Mouse (Mus musculus) fibroblast of lung, adult 2 months (primary cell): ENCODE data around the gene Phf24.

ENCODE experiments used
- DNase-seq: peaks from one replicate; pipeline ENCODE4 v3.0.0-alpha.2; 2011; ENCODE audit warnings: low read depth

Phf24 gene

DNA sequence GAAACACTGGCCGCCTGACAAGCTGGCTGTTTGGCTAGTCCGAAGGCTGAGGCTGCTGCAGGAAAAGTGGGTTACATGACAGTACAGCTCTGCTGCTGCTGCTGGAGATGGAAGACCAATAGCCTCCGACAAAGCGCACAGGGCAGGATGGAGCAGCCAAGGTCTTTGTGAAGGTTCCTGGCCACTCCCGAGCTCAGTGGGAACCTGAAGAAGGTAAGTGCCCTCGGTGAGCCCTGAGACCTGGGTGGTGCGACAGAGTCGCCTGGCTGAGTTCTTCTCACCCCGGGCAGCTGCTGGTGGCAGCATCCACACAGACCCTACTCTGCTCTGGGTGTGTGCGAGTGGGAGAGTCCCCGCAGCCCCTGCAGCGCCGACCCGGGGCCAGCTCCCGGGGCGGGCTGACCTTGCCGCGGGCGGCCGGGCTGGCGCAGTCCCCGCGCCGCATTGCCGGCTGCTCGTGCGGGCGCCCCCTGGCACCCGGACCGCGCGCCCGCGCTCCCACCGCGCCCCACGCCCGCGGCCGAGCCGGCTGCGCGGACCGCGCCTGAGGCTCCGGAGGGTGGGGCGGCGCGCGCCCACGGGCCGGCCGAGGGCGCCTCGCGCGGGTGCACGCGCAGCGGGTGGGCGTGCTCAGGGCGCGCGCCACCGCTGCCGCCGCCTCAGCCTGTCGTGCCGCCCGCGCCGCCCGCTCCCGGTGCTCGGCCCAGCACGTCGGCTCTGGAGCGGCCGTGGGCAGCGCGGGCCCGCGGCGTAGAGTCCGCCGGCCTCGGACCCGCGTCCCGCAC lies at the start of gene Phf24:
Phf24 (plus strand) TSS at position 44 of the 785 bp plus-strand sequence.
- DNase-seq: no peak

- DNase-seq: no peak
These were observed 49.1 kb upstream of the Phf24 start for GRCm38 (mm10) chr4:42867390-42867789.

DNA sequence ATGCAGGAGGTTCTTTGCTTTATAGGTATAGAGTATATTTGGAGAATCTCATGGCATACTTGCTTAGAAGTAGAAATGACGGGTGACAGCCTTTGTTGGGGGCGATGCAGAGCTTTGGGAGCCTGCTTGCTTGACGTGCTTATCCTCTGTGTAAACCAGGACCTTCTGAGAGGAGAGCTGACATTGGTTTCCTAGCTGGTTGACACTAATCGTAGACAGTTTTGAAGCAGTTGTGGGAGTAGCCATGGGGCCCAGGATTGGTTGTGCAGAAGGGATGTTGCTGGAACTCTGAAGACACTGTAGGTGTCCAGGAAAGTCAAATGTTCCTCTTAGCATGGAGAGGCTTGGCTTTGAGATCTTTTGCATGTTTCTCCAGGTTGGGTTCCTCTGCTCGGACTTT lies 48.3 kb upstream of the Phf24 start:
- no peak for DNase-seq

GRCm38 (mm10) chr4:42870748-42871147 lies 45.7 kb upstream of the Phf24 start:
- no peak for DNase-seq

DNA sequence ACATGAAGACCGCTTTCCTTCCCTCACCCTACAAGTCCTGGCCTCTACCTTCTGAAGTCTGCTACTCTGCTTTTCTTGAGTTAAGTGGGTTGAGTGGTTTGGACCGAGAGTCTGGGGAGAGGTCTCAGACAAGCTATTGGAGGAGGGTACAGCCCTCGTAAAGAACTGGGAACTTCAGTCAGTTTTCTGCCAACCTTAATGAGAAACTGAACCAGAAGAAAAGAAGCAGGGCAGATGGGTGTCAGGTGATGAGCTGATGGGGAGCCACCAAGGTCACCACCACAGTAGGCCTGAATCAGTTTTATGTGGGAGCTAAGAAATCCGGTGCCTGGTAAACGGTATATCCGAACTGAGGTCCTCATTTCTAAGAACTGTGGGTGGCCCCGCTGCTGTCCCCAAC lies 44.3 kb upstream of the Phf24 start:
- no peak for DNase-seq

GRCm38 (mm10) chr4:42872746-42873435 lies 43.6 kb upstream of the Phf24 start:
- DNase-seq: no peak

DNA sequence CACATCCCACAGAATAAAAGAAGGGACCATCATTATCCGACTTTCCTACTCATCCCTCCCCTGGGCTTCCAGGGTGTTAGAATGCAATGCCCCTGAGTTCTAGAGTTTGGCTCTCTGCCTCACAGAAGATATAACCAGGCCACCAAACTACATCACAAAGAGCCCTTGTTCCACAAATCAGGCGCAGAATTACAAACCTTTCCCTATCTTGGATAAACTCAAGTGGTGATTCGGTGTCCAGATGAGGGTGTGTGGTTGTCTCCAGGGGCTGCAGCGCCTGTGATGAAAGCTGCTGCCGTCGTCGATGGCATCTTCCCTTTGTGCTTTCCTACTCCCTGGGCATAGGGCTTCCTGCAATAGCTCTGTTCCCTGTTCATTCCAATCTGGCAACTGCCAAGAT lies 42.3 kb upstream of the Phf24 start, which contains the start of gene Fam205c:
Fam205c (minus strand) TSS at position 101 of the 400 bp plus-strand sequence.
- no peak for DNase-seq

- peak; percentile 26 for DNase-seq
These were observed 39.7 kb upstream of the Phf24 start for GRCm38 (mm10) chr4:42876586-42877291.

- no peak for DNase-seq
These were observed 38.8 kb upstream of the Phf24 start for GRCm38 (mm10) chr4:42877657-42878056.

DNA sequence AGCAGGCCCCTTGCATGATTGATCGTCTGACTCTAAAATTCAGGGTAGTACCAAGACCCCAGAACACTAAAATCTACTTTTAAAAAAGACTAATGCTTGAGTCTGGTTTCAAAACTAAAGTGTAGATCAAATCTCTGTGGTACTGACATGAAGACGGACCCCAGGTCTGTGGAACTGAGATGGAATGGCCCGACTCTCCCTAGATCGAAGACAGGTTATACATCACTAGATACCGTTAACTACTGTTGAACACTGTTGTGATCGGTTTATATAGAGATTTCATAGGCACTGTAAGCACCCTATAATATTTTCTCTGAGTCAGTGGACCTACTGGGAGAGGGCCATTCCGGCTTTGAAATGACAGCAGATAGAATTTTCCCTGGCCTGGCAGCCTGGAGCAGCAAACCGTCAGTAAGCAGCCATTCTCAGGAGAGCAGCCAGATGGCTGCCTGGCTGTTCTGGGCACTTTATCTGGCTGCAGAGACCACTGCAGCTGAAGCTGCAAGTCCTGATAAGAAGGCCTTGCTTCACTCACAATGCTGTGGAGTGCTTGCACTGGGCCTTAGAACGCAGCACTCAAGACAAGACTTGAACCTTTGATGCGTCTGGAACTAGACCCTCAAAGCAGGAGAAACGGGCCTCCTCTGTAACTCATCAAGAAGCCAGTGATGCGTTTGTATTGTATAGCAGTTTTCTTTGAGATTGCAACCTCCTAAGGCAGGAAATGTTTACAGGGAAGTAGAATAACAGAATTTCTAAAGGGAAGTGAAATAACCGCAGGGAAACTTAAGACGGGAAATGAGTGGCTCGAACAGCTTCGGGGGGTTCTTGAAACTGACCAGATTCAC lies 36.4 kb upstream of the Phf24 start:
- DNase-seq: no peak

DNA sequence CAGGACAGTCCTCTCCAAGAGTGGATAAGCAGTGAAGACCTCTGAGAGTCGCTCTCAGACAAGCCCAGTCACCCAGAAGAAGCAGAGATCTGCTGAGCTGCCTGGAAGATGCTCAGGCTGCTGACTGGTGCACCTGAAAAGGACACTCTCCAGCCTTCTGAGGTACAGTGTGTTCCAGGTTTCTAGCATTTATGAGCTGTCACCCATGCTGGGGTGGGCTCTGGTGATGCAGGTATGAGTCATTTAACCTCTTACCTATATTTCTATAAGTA lies 35.8 kb upstream of the Phf24 start:
- no peak for DNase-seq

GRCm38 (mm10) chr4:42886926-42887325 lies 29.5 kb upstream of the Phf24 start:
- DNase-seq: no peak

DNA sequence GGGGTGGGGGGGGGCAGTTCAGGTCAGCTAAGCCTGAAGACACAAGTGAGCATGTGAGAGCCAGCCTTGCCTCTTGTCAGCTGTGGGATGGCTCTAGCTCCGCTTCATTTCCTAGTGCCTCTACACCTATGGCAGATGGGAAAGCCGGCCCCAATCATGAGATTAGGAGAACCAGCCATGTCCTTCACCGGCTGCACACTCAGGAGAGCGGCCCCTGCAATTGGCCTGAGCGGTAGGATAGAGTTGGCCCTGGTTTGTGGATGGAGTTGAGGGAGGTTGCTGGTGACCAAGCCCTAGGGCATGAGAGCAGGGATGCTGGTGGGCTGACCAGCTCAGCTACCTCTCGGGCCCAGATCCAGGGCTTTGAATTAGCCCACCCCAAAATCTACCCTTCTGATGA lies 27.7 kb upstream of the Phf24 start:
- no peak for DNase-seq

GRCm38 (mm10) chr4:42891176-42891575 lies 25.3 kb upstream of the Phf24 start:
- DNase-seq: no peak

DNA sequence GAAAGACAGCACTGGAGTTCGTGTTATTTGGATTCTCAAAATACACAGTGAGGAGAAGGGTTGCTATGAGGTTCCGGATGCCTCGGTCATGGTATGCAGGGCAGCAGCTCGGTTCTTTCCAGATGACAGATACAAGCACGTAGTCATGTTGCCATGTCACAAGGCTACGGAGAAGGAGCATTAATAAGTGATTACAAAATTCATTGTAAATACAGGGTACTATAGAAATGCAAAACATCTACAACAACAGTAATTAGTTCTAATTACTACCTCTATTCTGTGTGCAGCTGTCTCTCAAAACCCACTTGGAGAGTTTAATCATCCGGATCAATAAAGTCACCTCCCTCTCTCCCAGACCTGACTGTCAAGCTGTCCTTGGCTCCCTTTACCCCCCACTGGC lies 21.3 kb upstream of the Phf24 start:
- DNase-seq: no peak

GRCm38 (mm10) chr4:42898914-42899313 lies 17.5 kb upstream of the Phf24 start:
- no peak for DNase-seq

GRCm38 (mm10) chr4:42900878-42901277 lies 15.6 kb upstream of the Phf24 start:
- no peak for DNase-seq

DNA sequence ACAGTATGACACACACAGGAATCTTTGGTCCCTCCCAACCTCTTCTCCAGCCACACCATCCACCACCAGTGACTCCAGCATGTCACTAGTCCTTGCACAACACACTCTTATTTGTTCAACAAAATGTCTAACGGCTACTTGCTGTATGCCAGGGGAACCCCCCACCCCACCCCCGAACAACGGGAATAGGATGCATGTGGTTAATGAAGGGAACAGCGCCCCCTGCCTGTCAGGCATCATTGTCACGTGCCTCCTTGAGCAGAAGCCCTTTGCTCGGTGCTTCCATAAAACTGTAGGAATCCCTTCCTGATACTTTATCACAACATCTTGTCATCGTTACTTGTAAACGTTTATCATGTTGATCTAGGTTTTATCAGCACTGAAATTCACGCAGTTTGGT lies 14.3 kb upstream of the Phf24 start:
- no peak for DNase-seq

GRCm38 (mm10) chr4:42902730-42903129 lies 13.7 kb upstream of the Phf24 start:
- no peak for DNase-seq

DNA sequence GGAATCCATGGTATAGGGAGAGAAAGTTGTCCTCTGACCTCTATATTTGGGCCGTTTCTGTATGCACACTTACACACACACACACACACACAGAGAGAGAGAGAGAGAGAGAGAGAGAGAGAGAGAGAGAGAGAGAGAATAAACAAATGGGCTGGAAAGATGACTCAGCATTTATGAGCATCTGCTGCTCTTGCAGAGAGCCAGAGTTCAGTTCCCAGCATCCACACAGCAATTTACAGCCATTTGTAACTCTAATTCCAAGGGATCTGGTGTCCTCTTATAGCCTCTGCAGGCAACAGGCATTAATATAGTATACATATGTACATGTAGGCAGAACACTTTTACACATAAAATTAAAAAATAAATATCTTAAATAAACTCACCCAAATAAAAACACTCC lies 12.5 kb upstream of the Phf24 start:
- DNase-seq: no peak

GRCm38 (mm10) chr4:42904523-42904922 lies 11.9 kb upstream of the Phf24 start:
- no peak for DNase-seq

DNA sequence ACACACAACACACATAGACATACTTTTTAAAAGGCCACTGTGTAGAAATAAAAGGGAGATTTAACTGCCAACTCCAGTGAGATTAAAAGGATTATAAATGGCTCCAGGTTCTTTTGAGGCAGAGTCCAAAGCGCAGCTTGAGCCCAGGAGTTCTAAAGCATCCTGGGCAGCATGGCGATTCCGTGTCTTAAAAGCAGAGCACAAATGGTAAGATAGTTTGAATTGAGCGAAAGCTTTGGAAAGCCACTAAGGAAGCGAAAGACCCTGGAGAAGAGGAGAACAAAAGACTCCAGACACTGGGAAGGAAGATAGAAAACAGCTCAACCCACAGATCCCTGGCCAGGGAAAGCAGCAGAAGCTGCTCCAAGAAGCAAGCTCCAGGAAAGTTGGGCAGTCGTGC lies 11.5 kb upstream of the Phf24 start:
- no peak for DNase-seq
